In the genomic region with DNA sequence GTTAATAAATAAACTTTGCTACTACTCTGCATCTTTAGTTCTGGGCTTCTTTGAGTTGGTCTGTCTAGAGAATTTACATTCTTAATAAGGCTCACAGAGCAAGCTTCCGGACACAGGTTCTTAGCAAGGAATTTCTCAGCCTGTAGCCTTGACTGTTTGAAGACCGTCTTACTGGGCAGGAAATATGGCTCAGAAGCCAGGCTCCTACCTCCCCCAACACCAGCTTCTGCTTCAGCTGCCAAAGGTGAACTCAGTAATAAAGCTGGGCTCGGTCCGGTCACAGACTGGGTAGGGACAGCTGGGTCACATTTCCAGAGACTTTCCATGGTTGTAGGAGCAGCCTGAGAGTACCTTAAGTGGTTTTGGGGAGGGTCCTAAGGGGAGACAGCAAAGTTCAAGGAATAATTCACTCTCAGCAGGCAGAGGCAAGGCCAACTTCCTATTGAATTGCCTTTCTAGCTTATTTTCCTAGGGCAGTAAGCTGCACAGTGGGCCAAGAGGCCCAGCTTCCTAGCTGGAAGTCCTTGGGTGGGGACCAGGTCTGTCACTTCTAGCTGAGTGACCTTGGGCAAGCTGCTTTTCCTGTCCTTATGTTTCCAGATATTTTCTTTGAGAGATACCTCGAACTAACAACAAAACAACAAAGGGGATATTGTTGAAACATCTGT, we compare ENCODE assay signal across 7 mouse cellular contexts. TPM values are rescaled to one million over a fixed set of nuclear protein-coding genes. Genes with fewer than 3 reads are reported as not detected.
DNase-seq lines count a peak whose midpoint lies in the region; ATAC-seq lines count a peak whose summit lies in the region.

No protein-coding gene starts in this region.

- no peaks in the 10 kb centered on the region for H3K36me3 ChIP-seq in embryonic facial prominence, embryonic 10.5 days (replicated peaks)
- no peaks in the 10 kb centered on the region for H3K36me3 ChIP-seq in limb, embryonic 12.5 days
- no peaks in the 10 kb centered on the region for H3K36me3 ChIP-seq in intestine, embryonic 16.5 days (ENCODE audit: control insufficient read depth, insufficient read depth, low read length)

- peak overlapping the region; percentile 26; the same call in 1 of the 2 replicates for H3K4me2 ChIP-seq in limb, embryonic 12.5 days
- no peak overlapping the region for H3K4me2 ChIP-seq in intestine, embryonic 16.5 days (ENCODE audit: low read depth, low read length)

- peaks cover 13% of the 10 kb centered on the region for H3K4me1 ChIP-seq in brown adipose tissue, adult 24 weeks (ENCODE audit: control insufficient read depth, insufficient read depth, insufficient read length, low read length)
- peaks cover 47% of the 10 kb centered on the region for H3K4me1 ChIP-seq in embryonic facial prominence, embryonic 10.5 days
- peaks cover 34% of the 10 kb centered on the region for H3K4me1 ChIP-seq in limb, embryonic 12.5 days (replicated peaks)
- peaks cover 3% of the 10 kb centered on the region; the same call in 1 of the 2 replicates for H3K4me1 ChIP-seq in intestine, embryonic 16.5 days (ENCODE audit: control insufficient read depth, insufficient read depth, low read length)

- intact Hi-C loops in heart, postnatal 36 days (cut with DNase I), result loop anchor here (5.0 kb wide), 3 partner anchors 49 to 194 kb away; no protein-coding TSS in a partner anchor

- H3K27me3 ChIP-seq in embryonic facial prominence, embryonic 10.5 days (replicated peaks; ENCODE audit: low read depth, poor library complexity, severe bottlenecking), result peaks cover 46% of the 10 kb centered on the region
- H3K27me3 ChIP-seq in limb, embryonic 12.5 days, result peaks cover 32% of the 10 kb centered on the region
- H3K27me3 ChIP-seq in intestine, embryonic 16.5 days (replicated peaks; ENCODE audit: control insufficient read depth, insufficient read depth, low read length), result peaks cover 9% of the 10 kb centered on the region; the same call in 1 of the 2 replicates

- no peaks in the 10 kb centered on the region for H3K9me3 ChIP-seq in embryonic facial prominence, embryonic 10.5 days
- H3K9me3 ChIP-seq in limb, embryonic 12.5 days, result no peaks in the 10 kb centered on the region
- no peaks in the 10 kb centered on the region for H3K9me3 ChIP-seq in intestine, embryonic 16.5 days (ENCODE audit: control insufficient read depth, low read length)

- no peak overlapping the region for H3K9ac ChIP-seq in limb, embryonic 12.5 days (replicated peaks)
- no peak overlapping the region for H3K9ac ChIP-seq in intestine, embryonic 16.5 days (ENCODE audit: low read depth, low read length)

- no peak for ATAC-seq in limb, embryonic 12.5 days (ENCODE audit: insufficient number of reproducible peaks, insufficient read depth, low FRiP score, low TSS enrichment, low read depth)
- ATAC-seq in megakaryocyte progenitor cell, adult 5-6 weeks (replicated peaks; ENCODE audit: poor library complexity), result no peak
- ATAC-seq in intestine, embryonic 16.5 days, result no peak

- H3K4me3 ChIP-seq in brown adipose tissue, adult 24 weeks (ENCODE audit: insufficient read depth, low read depth, low read length), result peak overlapping the region; percentile 29; the same call in 1 of the 2 replicates
- peak overlapping the region; percentile 21; the same call in 1 of the 2 replicates for H3K4me3 ChIP-seq in embryonic facial prominence, embryonic 10.5 days
- H3K4me3 ChIP-seq in limb, embryonic 12.5 days (replicated peaks), result no peak overlapping the region
- no peak overlapping the region for H3K4me3 ChIP-seq in intestine, embryonic 16.5 days (ENCODE audit: low read length)

- WGBS in embryonic facial prominence, embryonic 10.5 days, result 25% methylated on average over 5 of the region's 5 CpGs
- 26% methylated on average over 5 of the region's 5 CpGs for WGBS in limb, embryonic 12.5 days
- 46% methylated on average over 5 of the region's 5 CpGs for WGBS in intestine, embryonic 16.5 days

- peak overlapping the region; percentile 90 for H3K27ac ChIP-seq in brown adipose tissue, adult 24 weeks (replicated peaks; ENCODE audit: low read depth, low read length)
- peak overlapping the region; percentile 54 for H3K27ac ChIP-seq in embryonic facial prominence, embryonic 10.5 days (replicated peaks)
- peak overlapping the region; percentile 67 for H3K27ac ChIP-seq in limb, embryonic 12.5 days
- no peak overlapping the region for H3K27ac ChIP-seq in intestine, embryonic 16.5 days (ENCODE audit: low read length)

- DNase-seq in embryonic facial prominence, embryonic 10.5 days (ENCODE audit: low spot score), result no peak
- peak; percentile 19 to 48 for DNase-seq in heart, postnatal 36 days
- DNase-seq in right cerebral cortex, postnatal 14 days, result no peak

RNA-seq across cellular contexts. Expression of gene Limch1, which starts 3.0 kb away (rescaled TPM):
- polyA plus RNA-seq in brown adipose tissue, adult 24 weeks (2012; ENCODE audit: insufficient read depth, insufficient read length, missing spikeins), result 15.4 and 18.3 TPM in 2 replicates
- 47.1 and 50.8 TPM in 2 replicates for polyA plus RNA-seq in embryonic facial prominence, embryonic 10.5 days (2016; fragmentation: Nextera tagmentation; extraction: Ambion mirVana)
- 100 to 1,000 TPM; 238 to 297 TPM for total RNA-seq in heart, postnatal 36 days (2021)
- 48.1 and 58.1 TPM in 2 replicates for polyA plus RNA-seq in limb, embryonic 12.5 days (2016; fragmentation: Nextera tagmentation; extraction: Ambion mirVana)
- total RNA-seq in megakaryocyte progenitor cell, adult 5-6 weeks (2015), result not detected in 2 replicates
- total RNA-seq in megakaryocyte progenitor cell, adult 5-6 weeks (2017), result not detected in 2 replicates
- polyA plus RNA-seq in intestine, embryonic 16.5 days (2015; fragmentation: Nextera tagmentation; extraction: Ambion mirVana), result 7.5 and 8.5 TPM in 2 replicates

Comparison
In these comparisons a context has a peak if more than half of its experiments do, and no peak if none do; other contexts are left out.
1. H3K4me3 ChIP-seq: peak in brown adipose tissue, adult 24 weeks (single experiment) and embryonic facial prominence, embryonic 10.5 days (single experiment); none in limb, embryonic 12.5 days (single experiment) and intestine, embryonic 16.5 days (single experiment).
2. DNase-seq: peak in heart, postnatal 36 days (2 of 2); none in embryonic facial prominence, embryonic 10.5 days (single experiment) and right cerebral cortex, postnatal 14 days (single experiment).